Comparison of ENCODE assay signal across 9 mouse cellular contexts in genomic region chr2:166021073-166021610, GRCm38 (mm10). TPM values are rescaled to one million over a fixed set of nuclear protein-coding genes. Genes with fewer than 3 reads are reported as not detected.
DNase-seq lines count a peak whose midpoint lies in the region; ATAC-seq and TF ChIP-seq lines count a peak whose summit lies in the region.
"Had no signal": no experiment of that assay in that cellular context is flagged by ENCODE, and none has a peak within 500 bp of the region (broad histone marks: within the 10 kb centered on the region; RNA-seq: fewer than 3 reads in every experiment).

No protein-coding gene starts in this region.

- H3K4me3 ChIP-seq in kidney, postnatal 0 days (replicated peaks; ENCODE audit: low read depth, low read length), result no peak overlapping the region
- no peak overlapping the region for H3K4me3 ChIP-seq in embryonic facial prominence, embryonic 15.5 days (replicated peaks)
- no peak overlapping the region for H3K4me3 ChIP-seq in hindbrain, embryonic 11.5 days (ENCODE audit: low read depth, low read length)
- H3K4me3 ChIP-seq in macrophage (ENCODE audit: inconsistent target), result no peak overlapping the region

- WGBS in kidney, postnatal 0 days, result 16% methylated on average over 4 of the region's 4 CpGs
- 22% methylated on average over 4 of the region's 4 CpGs for WGBS in embryonic facial prominence, embryonic 15.5 days
- WGBS in hindbrain, embryonic 11.5 days, result 18% methylated on average over 4 of the region's 4 CpGs
- 24% methylated on average over 4 of the region's 4 CpGs for WGBS in macrophage (ENCODE audit: missing documents)

- peaks cover 100% of the 10 kb centered on the region for H3K79me2 ChIP-seq in macrophage (ENCODE audit: inconsistent target)

- no peaks in the 10 kb centered on the region for H3K27me3 ChIP-seq in kidney, postnatal 0 days (ENCODE audit: insufficient read depth, low read length)
- H3K27me3 ChIP-seq in embryonic facial prominence, embryonic 15.5 days, result no peaks in the 10 kb centered on the region
- H3K27me3 ChIP-seq in hindbrain, embryonic 11.5 days (ENCODE audit: control insufficient read depth, insufficient read depth, low read length), result no peaks in the 10 kb centered on the region
- H3K27me3 ChIP-seq: Patski had no signal

- no peak for TF ChIP-seq CTCF in kidney, postnatal 0 days (IDR thresholded peaks at IDR 0.05; ENCODE audit: low read depth)

- peak; percentile 70 for DNase-seq in kidney, postnatal 0 days (ENCODE audit: low spot score)
- no peak for DNase-seq in kidney, adult 18-20 months
- DNase-seq in hindbrain, embryonic 11.5 days (ENCODE audit: low spot score), result no peak
- no peak for DNase-seq in cerebellum, adult 8-10 months
- DNase-seq in adrenal gland, postnatal 36 days, result no peak
- no peak for DNase-seq in thymus, postnatal 14 days

- H3K9ac ChIP-seq in kidney, postnatal 0 days (ENCODE audit: low read depth, low read length), result no peak overlapping the region
- no peak overlapping the region for H3K9ac ChIP-seq in embryonic facial prominence, embryonic 15.5 days
- H3K9ac ChIP-seq in hindbrain, embryonic 11.5 days (ENCODE audit: low read depth, low read length), result no peak overlapping the region

- H3K9me3 ChIP-seq in kidney, postnatal 0 days (replicated peaks; ENCODE audit: low read length), result no peaks in the 10 kb centered on the region
- H3K9me3 ChIP-seq in embryonic facial prominence, embryonic 15.5 days (replicated peaks), result no peaks in the 10 kb centered on the region
- H3K9me3 ChIP-seq in hindbrain, embryonic 11.5 days (ENCODE audit: control insufficient read depth, low read length), result no peaks in the 10 kb centered on the region

- H3K36me3 ChIP-seq in kidney, postnatal 0 days (ENCODE audit: insufficient read depth, low read length), result no peaks in the 10 kb centered on the region
- no peaks in the 10 kb centered on the region for H3K36me3 ChIP-seq in embryonic facial prominence, embryonic 15.5 days
- no peaks in the 10 kb centered on the region for H3K36me3 ChIP-seq in hindbrain, embryonic 11.5 days (ENCODE audit: control insufficient read depth, insufficient read depth, low read length)
- H3K36me3 ChIP-seq in macrophage (ENCODE audit: inconsistent target), result no peaks in the 10 kb centered on the region

- H3K4me1 ChIP-seq in kidney, postnatal 0 days (replicated peaks; ENCODE audit: insufficient read depth, low read length), result peaks cover 25% of the 10 kb centered on the region
- peaks cover 13% of the 10 kb centered on the region for H3K4me1 ChIP-seq in embryonic facial prominence, embryonic 15.5 days
- peaks cover 3% of the 10 kb centered on the region; the same call in 1 of the 2 replicates for H3K4me1 ChIP-seq in hindbrain, embryonic 11.5 days (replicated peaks; ENCODE audit: control insufficient read depth, insufficient read depth, low read length)

- ATAC-seq in kidney, postnatal 0 days (replicated peaks; ENCODE audit: low FRiP score, low read depth), result no peak
- no peak for ATAC-seq in embryonic facial prominence, embryonic 15.5 days (ENCODE audit: insufficient number of reproducible peaks, low FRiP score, low TSS enrichment, low read depth)
- no peak; the same call in 1 of the 2 replicates for ATAC-seq in hindbrain, embryonic 11.5 days (ENCODE audit: low FRiP score)
- ATAC-seq: Patski had no signal

- peak overlapping the region; percentile 77 for H3K27ac ChIP-seq in kidney, postnatal 0 days
- H3K27ac ChIP-seq in embryonic facial prominence, embryonic 15.5 days (replicated peaks), result peak overlapping the region; percentile 51
- peak overlapping the region; percentile 49 for H3K27ac ChIP-seq in hindbrain, embryonic 11.5 days (ENCODE audit: low read depth, low read length)
- H3K27ac ChIP-seq in macrophage, result peak overlapping the region; percentile 15

- 0 out of 2 replicates have a peak overlapping the region, but pooled peaks have one; percentile 2 for H3K4me2 ChIP-seq in kidney, postnatal 0 days (ENCODE audit: low read length)
- no peak overlapping the region for H3K4me2 ChIP-seq in embryonic facial prominence, embryonic 15.5 days (replicated peaks)
- H3K4me2 ChIP-seq in hindbrain, embryonic 11.5 days (replicated peaks; ENCODE audit: low read depth, low read length), result no peak overlapping the region

RNA-seq across cellular contexts. Expression of gene Ncoa3, which starts 28.7 kb away (rescaled TPM):
- 14.6 and 15.9 TPM in 2 replicates for polyA plus RNA-seq in kidney, postnatal 0 days (2015; fragmentation: Nextera tagmentation; extraction: Ambion mirVana)
- polyA plus RNA-seq in embryonic facial prominence, embryonic 15.5 days (2015; fragmentation: Nextera tagmentation; extraction: Ambion mirVana), result 13.3 and 14.7 TPM in 2 replicates
- 16.7 and 17.1 TPM in 2 replicates for polyA plus RNA-seq in hindbrain, embryonic 11.5 days (2014; fragmentation: Nextera tagmentation; extraction: Ambion mirVana)
- total RNA-seq in macrophage (2018; cell fraction: chromatin; rRNA removed), result 100 to 1,000 TPM in 23 of 26 experiments, 10 to 100 TPM in 3; 62.1 to 293 (median 204) TPM
- total RNA-seq in macrophage (2018; cell fraction: cytosol; rRNA removed), result 100 to 1,000 TPM in 3 of 26 experiments, 10 to 100 TPM in 23; 52.7 to 107 (median 91.0) TPM
- total RNA-seq in macrophage (2018; cell fraction: nucleus; rRNA removed), result 100 to 1,000 TPM in 21 of 26 experiments, 10 to 100 TPM in 5; 76.5 to 218 (median 154) TPM
- 48.3 to 71.1 TPM (median 65.0 TPM) in 3 replicates for polyA plus RNA-seq in macrophage (2018)
- 10 to 100 TPM; 24.6 to 42.8 TPM for total RNA-seq in adrenal gland, postnatal 36 days (2021)

Comparison
In these comparisons a context has a peak if more than half of its experiments do, and no peak if none do; other contexts are left out.
1. H3K27ac ChIP-seq: peak in every context shown above with its lines; median percentile 77 in kidney, postnatal 0 days; 51 in embryonic facial prominence, embryonic 15.5 days; 49 in hindbrain, embryonic 11.5 days; 15 in macrophage.